Mouse (Mus musculus) adrenal gland, postnatal 36 days (tissue): ENCODE results near the gene Slc7a9. TPM values are rescaled to one million over a fixed set of nuclear protein-coding genes. Genes with fewer than 3 reads are reported as not detected.

ENCODE experiments used
- total RNA-seq, 2 experiments: library from RNA; stranded (reverse); gene quantifications; 2 replicates each; pipeline ENCODE4 v1.2.3; 2021

Gene Slc7a9
- total RNA-seq, 2 experiments from 2014 or later: not detected

Other genes starting within 250 kb of the Slc7a9 start
- gene Lrp3, start 233.3 kb upstream of the Slc7a9 start, total RNA-seq: 10 to 100 TPM; 18.4 to 19.3 TPM
- 10 to 100 TPM; 14.9 to 17.5 TPM for gene Gpatch1, start 130.4 kb upstream of the Slc7a9 start, total RNA-seq
- gene Rhpn2, start 114.6 kb upstream of the Slc7a9 start, total RNA-seq: 1 to 10 TPM; 1.7 to 2.9 TPM
- gene Faap24, start 52.0 kb upstream of the Slc7a9 start, total RNA-seq: 1 to 10 TPM; 6.7 to 8.4 TPM
- 10 to 100 TPM; 17.0 to 17.7 TPM for gene Cep89, start 51.8 kb upstream of the Slc7a9 start, total RNA-seq
- gene Tdrd12, start 88.9 kb downstream of the Slc7a9 start, total RNA-seq: under 1 TPM in 1 of 2 experiments, not detected in 1; 0.16 TPM
- 10 to 100 TPM; 51.4 to 57.6 TPM for gene Nudt19, start 107.5 kb downstream of the Slc7a9 start, total RNA-seq
- under 1 TPM; 0.20 to 0.53 TPM for gene Rgs9bp, start 136.8 kb downstream of the Slc7a9 start, total RNA-seq
- gene Ankrd27, start 137.4 kb downstream of the Slc7a9 start, total RNA-seq: 10 to 100 TPM; 23.6 to 32.6 TPM
- gene Pdcd5, start 198.7 kb downstream of the Slc7a9 start, total RNA-seq: 10 to 100 TPM; 70.3 to 90.1 TPM